Mouse (Mus musculus) lung, embryonic 15.5 days (tissue): ENCODE measurements at regions not wholly inside any gene's neighbourhood (a gene's known extent, or its start where the extent isn't known, plus 50 kb on each side); places are given as distances from the start of the nearest gene placed in this dataset.
A peak's percentile ranks its signal among the peaks of the same experiment; 100 is the strongest.

Experiments
- ATAC-seq: fragments of 200-750 bp; cut with Nextera tagmentation; 2 replicates; pipeline ENCODE4 v1.8.0; 2017; ENCODE audit warnings: moderate number of reproducible peaks, borderline replicate concordance; ENCODE audit not compliant: low FRiP score, low TSS enrichment; ENCODE audit errors: extremely low read depth
- H3K27ac ChIP-seq: fragments of 300-500 bp; sonication (generic); 2 replicates; pipeline ENCODE4 v1.5.1; 2015; ENCODE audit warnings: moderate library complexity, mild to moderate bottlenecking, inconsistent platforms
- H3K27me3 ChIP-seq: fragments of 300-500 bp; sonication (generic); 2 replicates; pipeline ENCODE4 v1.6.1; 2015; ENCODE audit warnings: inconsistent platforms
- H3K36me3 ChIP-seq: fragments of 300-500 bp; sonication (generic); 2 replicates; pipeline ENCODE4 v1.6.1; 2015; ENCODE audit warnings: inconsistent platforms
- H3K4me1 ChIP-seq: fragments of 300-500 bp; sonication (generic); 2 replicates; pipeline ENCODE4 v1.6.1; 2015; ENCODE audit warnings: inconsistent platforms
- H3K4me2 ChIP-seq: fragments of 300-500 bp; sonication (generic); 2 replicates; pipeline ENCODE4 v1.6.1; 2015; ENCODE audit warnings: inconsistent platforms, mild to moderate bottlenecking, moderate library complexity
- H3K4me3 ChIP-seq: fragments of 300-500 bp; sonication (generic); 2 replicates; pipeline ENCODE4 v1.5.1; 2015; ENCODE audit warnings: mild to moderate bottlenecking, inconsistent platforms
- H3K9ac ChIP-seq: fragments of 300-500 bp; sonication (generic); 2 replicates; pipeline ENCODE4 v1.6.1; 2015; ENCODE audit warnings: inconsistent platforms
- H3K9me3 ChIP-seq: fragments of 300-500 bp; sonication (generic); 2 replicates; pipeline ENCODE4 v1.6.1; 2016; ENCODE audit warnings: inconsistent platforms
- WGBS: fragments of 180-500 bp; shearing (Covaris S2); methylation state at CpG from one replicate; pipeline ENCODE4 v1.1.7; 2015; 5-methylcytosine and 5-hydroxymethylcytosine counted together

- Histone ChIP-seq H3K4me1 (no peaks in the 10 kb centered on the region), H3K4me3 (no peak overlapping the region), H3K4me2 (no peak overlapping the region), H3K9ac (no peak overlapping the region), H3K27ac (peak overlapping the region; percentile 15; the same call in 1 of the 2 replicates), H3K36me3 (no peaks in the 10 kb centered on the region), H3K27me3 (no peaks in the 10 kb centered on the region), H3K9me3 (no peaks in the 10 kb centered on the region)
- WGBS: 38% methylated on average over 4 of the region's 4 CpGs
- no peak; the same call in 1 of the 2 replicates for ATAC-seq
These were observed 131.5 kb downstream of the Otol1 start for GRCm38 (mm10) chr3:70138926-70139325.

- Histone ChIP-seq H3K36me3 (no peaks in the 10 kb centered on the region), H3K27me3 (no peaks in the 10 kb centered on the region), H3K4me1 (no peaks in the 10 kb centered on the region), H3K9me3 (no peaks in the 10 kb centered on the region), H3K4me3 (no peak overlapping the region), H3K9ac (no peak overlapping the region), H3K27ac (no peak overlapping the region), H3K4me2 (no peak overlapping the region)
- no peak for ATAC-seq
- WGBS: 92% methylated on average over 1 of the region's 1 CpGs
These were observed 138.3 kb downstream of the Otol1 start for GRCm38 (mm10) chr3:70145728-70146127.

- no peak for ATAC-seq
These were observed 143.7 kb downstream of the Otol1 start for GRCm38 (mm10) chr3:70151156-70151555.

GRCm38 (mm10) chr3:70160043-70160442 is 152.6 kb downstream of the Otol1 start:
- H3K9me3 ChIP-seq: no peaks in the 10 kb centered on the region
- no peak overlapping the region for H3K4me2 ChIP-seq
- H3K9ac ChIP-seq: no peak overlapping the region
- no peaks in the 10 kb centered on the region for H3K4me1 ChIP-seq
- no peaks in the 10 kb centered on the region for H3K36me3 ChIP-seq
- H3K4me3 ChIP-seq: no peak overlapping the region
- no peak for ATAC-seq
- H3K27ac ChIP-seq: no peak overlapping the region
- WGBS: 67% methylated on average over 9 of the region's 9 CpGs
- H3K27me3 ChIP-seq: no peaks in the 10 kb centered on the region

More at GRCm38 (mm10) chr3:70151156-70151555, 143.7 kb downstream of the Otol1 start:
- H3K9ac ChIP-seq: no peak overlapping the region
- 65% methylated on average over 5 of the region's 5 CpGs for WGBS
- H3K9me3 ChIP-seq: no peaks in the 10 kb centered on the region
- no peak overlapping the region for H3K4me2 ChIP-seq
- H3K27ac ChIP-seq: no peak overlapping the region
- no peak overlapping the region for H3K4me3 ChIP-seq
- H3K36me3 ChIP-seq: no peaks in the 10 kb centered on the region
- no peaks in the 10 kb centered on the region for H3K4me1 ChIP-seq
- no peaks in the 10 kb centered on the region for H3K27me3 ChIP-seq

- WGBS: 52% methylated on average over 4 of the region's 4 CpGs
- Histone ChIP-seq H3K9me3 (no peaks in the 10 kb centered on the region), H3K9ac (no peak overlapping the region), H3K36me3 (no peaks in the 10 kb centered on the region), H3K27ac (no peak overlapping the region), H3K27me3 (no peaks in the 10 kb centered on the region), H3K4me3 (no peak overlapping the region), H3K4me2 (no peak overlapping the region), H3K4me1 (no peaks in the 10 kb centered on the region)
- ATAC-seq: no peak
These were observed 164.3 kb downstream of the Otol1 start for GRCm38 (mm10) chr3:70171667-70172066.

- ATAC-seq: no peak
- no peak overlapping the region for H3K4me3 ChIP-seq
- WGBS: 56% methylated on average over 1 of the region's 1 CpGs
- H3K9ac ChIP-seq: no peak overlapping the region
- no peak overlapping the region for H3K27ac ChIP-seq
- no peaks in the 10 kb centered on the region for H3K4me1 ChIP-seq
- H3K36me3 ChIP-seq: no peaks in the 10 kb centered on the region
- no peaks in the 10 kb centered on the region for H3K27me3 ChIP-seq
- no peaks in the 10 kb centered on the region for H3K9me3 ChIP-seq
- no peak overlapping the region for H3K4me2 ChIP-seq
These were observed 169.0 kb downstream of the Otol1 start for GRCm38 (mm10) chr3:70176391-70176790.

GRCm38 (mm10) chr3:70181611-70182010 is 174.2 kb downstream of the Otol1 start:
- WGBS: 44% methylated on average over 3 of the region's 3 CpGs
- ATAC-seq: no peak
- H3K36me3 ChIP-seq: no peaks in the 10 kb centered on the region

GRCm38 (mm10) chr3:70190741-70191140 is 183.3 kb downstream of the Otol1 start:
- ATAC-seq: no peak
- Histone ChIP-seq H3K36me3 (no peaks in the 10 kb centered on the region), H3K4me2 (no peak overlapping the region)

More at GRCm38 (mm10) chr3:70181611-70182010, 174.2 kb downstream of the Otol1 start:
- Histone ChIP-seq H3K9me3 (no peaks in the 10 kb centered on the region), H3K9ac (no peak overlapping the region), H3K4me3 (no peak overlapping the region), H3K4me2 (no peak overlapping the region), H3K27ac (no peak overlapping the region), H3K27me3 (no peaks in the 10 kb centered on the region), H3K4me1 (no peaks in the 10 kb centered on the region)

GRCm38 (mm10) chr3:70196671-70197070 is 189.3 kb downstream of the Otol1 start:
- H3K27ac ChIP-seq: no peak overlapping the region
- no peak overlapping the region for H3K4me2 ChIP-seq
- no peaks in the 10 kb centered on the region for H3K36me3 ChIP-seq
- H3K4me1 ChIP-seq: no peaks in the 10 kb centered on the region
- no peaks in the 10 kb centered on the region for H3K27me3 ChIP-seq
- no peak overlapping the region for H3K4me3 ChIP-seq
- no peak for ATAC-seq
- WGBS: 77% methylated on average over 3 of the region's 3 CpGs
- H3K9me3 ChIP-seq: no peaks in the 10 kb centered on the region
- no peak overlapping the region for H3K9ac ChIP-seq

More at GRCm38 (mm10) chr3:70190741-70191140, 183.3 kb downstream of the Otol1 start:
- Histone ChIP-seq H3K27me3 (no peaks in the 10 kb centered on the region), H3K4me1 (no peaks in the 10 kb centered on the region), H3K4me3 (no peak overlapping the region), H3K27ac (no peak overlapping the region), H3K9ac (no peak overlapping the region), H3K9me3 (no peaks in the 10 kb centered on the region)

- H3K4me3 ChIP-seq: no peak overlapping the region
- H3K9ac ChIP-seq: no peak overlapping the region
- 73% methylated on average over 3 of the region's 3 CpGs for WGBS
- ATAC-seq: no peak
- no peak overlapping the region for H3K4me2 ChIP-seq
- no peak overlapping the region for H3K27ac ChIP-seq
- no peaks in the 10 kb centered on the region for H3K36me3 ChIP-seq
- H3K9me3 ChIP-seq: no peaks in the 10 kb centered on the region
- H3K27me3 ChIP-seq: no peaks in the 10 kb centered on the region
- no peaks in the 10 kb centered on the region for H3K4me1 ChIP-seq
These were observed 191.5 kb downstream of the Otol1 start for GRCm38 (mm10) chr3:70198890-70199289.

- Histone ChIP-seq H3K27ac (no peak overlapping the region), H3K4me1 (no peaks in the 10 kb centered on the region), H3K9ac (no peak overlapping the region), H3K27me3 (no peaks in the 10 kb centered on the region), H3K4me3 (no peak overlapping the region), H3K9me3 (no peaks in the 10 kb centered on the region), H3K4me2 (no peak overlapping the region), H3K36me3 (no peaks in the 10 kb centered on the region)
- WGBS: 71% methylated on average over 3 of the region's 3 CpGs
- ATAC-seq: no peak
These were observed 194.0 kb downstream of the Otol1 start for GRCm38 (mm10) chr3:70201334-70201943.

GRCm38 (mm10) chr3:70215195-70215594 is 207.8 kb downstream of the Otol1 start:
- no peak overlapping the region for H3K9ac ChIP-seq
- H3K4me3 ChIP-seq: no peak overlapping the region
- 89% methylated on average over 3 of the region's 3 CpGs for WGBS
- H3K9me3 ChIP-seq: no peaks in the 10 kb centered on the region
- H3K4me1 ChIP-seq: no peaks in the 10 kb centered on the region
- H3K36me3 ChIP-seq: no peaks in the 10 kb centered on the region
- ATAC-seq: no peak
- no peak overlapping the region for H3K27ac ChIP-seq
- no peak overlapping the region for H3K4me2 ChIP-seq
- no peaks in the 10 kb centered on the region for H3K27me3 ChIP-seq

- H3K9ac ChIP-seq: no peak overlapping the region
- no peak overlapping the region for H3K4me2 ChIP-seq
- no peaks in the 10 kb centered on the region for H3K27me3 ChIP-seq
- no peak overlapping the region for H3K27ac ChIP-seq
- WGBS: 85% methylated on average over 1 of the region's 1 CpGs
- H3K4me3 ChIP-seq: no peak overlapping the region
- H3K4me1 ChIP-seq: no peaks in the 10 kb centered on the region
- H3K9me3 ChIP-seq: no peaks in the 10 kb centered on the region
- no peak for ATAC-seq
- H3K36me3 ChIP-seq: no peaks in the 10 kb centered on the region
These were observed 208.7 kb downstream of the Otol1 start for GRCm38 (mm10) chr3:70216096-70216495.
